Mouse (Mus musculus): ENCODE measurements around the gene Notum. TPM values are rescaled to one million over a fixed set of nuclear protein-coding genes. Genes with fewer than 3 reads are reported as not detected.

The Notum gene
- polyA plus RNA-seq, 1 experiment from 2014 or later, result 1.6 TPM

- no peak for ATAC-seq (ENCODE audit: insufficient number of reproducible peaks, insufficient read depth, low FRiP score, low read depth)
- Histone ChIP-seq H3K9ac (ENCODE audit: low read length) (no peak overlapping the region), H3K4me1 (ENCODE audit: control insufficient read depth in 2 of 2, insufficient read depth in 2 of 2, low read length in 2 of 2) (peaks cover 8 to 15% of the 10 kb centered on the region in 2 experiments; a peak in 3 of 4 replicates), H3K9me3 (ENCODE audit: control insufficient read depth, low read length) (no peaks in the 10 kb centered on the region), H3K27me3 (ENCODE audit: control insufficient read depth, insufficient read depth, low read length) (no peaks in the 10 kb centered on the region), H3K4me2 (ENCODE audit: low read length) (no peak overlapping the region), H3K4me3 (ENCODE audit: control insufficient read depth in 1 of 2, insufficient read depth in 1 of 2, low read depth in 1 of 2, low read length in 2 of 2) (no peak overlapping the region), H3K27ac (replicated peaks in 1 of 2; ENCODE audit: control insufficient read depth in 1 of 2, insufficient read depth in 1 of 2, low read depth in 2 of 2, low read length in 2 of 2) (no peak overlapping the region), H3K36me3 (ENCODE audit: control insufficient read depth, insufficient read depth, low read length) (peaks cover 61% of the 10 kb centered on the region)
- 89% methylated on average over 6 of the region's 6 CpGs for WGBS
Measured at GRCm38 (mm10) chr11:120622805-120623204, 38.2 kb downstream of the Notum start.

GRCm38 (mm10) chr11:120620195-120620594, 40.8 kb downstream of the Notum start:
- Histone ChIP-seq H3K36me3 (ENCODE audit: control insufficient read depth, insufficient read depth, low read length) (peaks cover 51% of the 10 kb centered on the region), H3K4me3 (ENCODE audit: control insufficient read depth in 1 of 2, insufficient read depth in 1 of 2, low read depth in 1 of 2, low read length in 2 of 2) (no peak overlapping the region), H3K27ac (replicated peaks in 1 of 2; ENCODE audit: control insufficient read depth in 1 of 2, insufficient read depth in 1 of 2, low read depth in 2 of 2, low read length in 2 of 2) (no peak overlapping the region), H3K4me1 (ENCODE audit: control insufficient read depth in 2 of 2, insufficient read depth in 2 of 2, low read length in 2 of 2) (peaks cover 10 to 17% of the 10 kb centered on the region in 2 experiments), H3K27me3 (ENCODE audit: control insufficient read depth, insufficient read depth, low read length) (no peaks in the 10 kb centered on the region), H3K4me2 (ENCODE audit: low read length) (no peak overlapping the region), H3K9ac (ENCODE audit: low read length) (no peak overlapping the region), H3K9me3 (ENCODE audit: control insufficient read depth, low read length) (no peaks in the 10 kb centered on the region)
- no peak for ATAC-seq (ENCODE audit: insufficient number of reproducible peaks, insufficient read depth, low FRiP score, low read depth)
- WGBS, result 93% methylated on average over 14 of the region's 14 CpGs

- 93% methylated on average over 25 of the region's 25 CpGs for WGBS
- Histone ChIP-seq H3K4me1 (ENCODE audit: control insufficient read depth in 2 of 2, insufficient read depth in 2 of 2, low read length in 2 of 2) (peaks cover 8 to 11% of the 10 kb centered on the region in 2 experiments), H3K36me3 (ENCODE audit: control insufficient read depth, insufficient read depth, low read length) (peaks cover 61% of the 10 kb centered on the region), H3K9ac (ENCODE audit: low read length) (no peak overlapping the region), H3K27ac (replicated peaks in 1 of 2; ENCODE audit: control insufficient read depth in 1 of 2, insufficient read depth in 1 of 2, low read depth in 2 of 2, low read length in 2 of 2) (no peak overlapping the region), H3K27me3 (ENCODE audit: control insufficient read depth, insufficient read depth, low read length) (no peaks in the 10 kb centered on the region), H3K4me2 (ENCODE audit: low read length) (no peak overlapping the region), H3K4me3 (ENCODE audit: control insufficient read depth in 1 of 2, insufficient read depth in 1 of 2, low read depth in 1 of 2, low read length in 2 of 2) (no peak overlapping the region), H3K9me3 (ENCODE audit: control insufficient read depth, low read length) (no peaks in the 10 kb centered on the region)
- ATAC-seq (ENCODE audit: insufficient number of reproducible peaks, insufficient read depth, low FRiP score, low read depth), result no peak
Measured at GRCm38 (mm10) chr11:120618619-120619535, 42.1 kb downstream of the Notum start.

- Histone ChIP-seq H3K27ac (replicated peaks in 1 of 2; ENCODE audit: control insufficient read depth in 1 of 2, insufficient read depth in 1 of 2, low read depth in 2 of 2, low read length in 2 of 2) (peak within 1 kb of the TSS; percentile 25 to 70; a peak in 1 of 4 replicates), H3K4me2 (ENCODE audit: low read length) (peak within 1 kb of the TSS; percentile 89), H3K9ac (ENCODE audit: low read length) (peak within 1 kb of the TSS; percentile 87), H3K27me3 (ENCODE audit: control insufficient read depth, insufficient read depth, low read length) (no peaks in the 10 kb centered on the region), H3K9me3 (ENCODE audit: control insufficient read depth, low read length) (no peaks in the 10 kb centered on the region), H3K4me1 (ENCODE audit: control insufficient read depth in 2 of 2, insufficient read depth in 2 of 2, low read length in 2 of 2) (peaks cover 8 to 9% of the 10 kb centered on the region in 2 experiments), H3K36me3 (ENCODE audit: control insufficient read depth, insufficient read depth, low read length) (peaks cover 66% of the 10 kb centered on the region), H3K4me3 (ENCODE audit: control insufficient read depth in 1 of 2, insufficient read depth in 1 of 2, low read depth in 1 of 2, low read length in 2 of 2) (peak within 1 kb of the TSS; percentile 73 to 76)
- ATAC-seq (ENCODE audit: insufficient number of reproducible peaks, insufficient read depth, low FRiP score, low read depth), result peak; percentile 90
- 1% methylated on average over 56 of the region's 56 CpGs for WGBS
Measured at GRCm38 (mm10) chr11:120617519-120618112, 43.4 kb downstream of the Notum start, which contains the start of gene Pcyt2. Gene Pcyt2 (minus strand): TSS chr11:120617936.

- H3K9me3 ChIP-seq (ENCODE audit: control insufficient read depth, low read length), result no peaks in the 10 kb centered on the region
- H3K36me3 ChIP-seq (ENCODE audit: control insufficient read depth, insufficient read depth, low read length), result peaks cover 66% of the 10 kb centered on the region
- WGBS, result 32% methylated on average over 4 of the region's 4 CpGs
- peak overlapping the region; percentile 89 for H3K4me2 ChIP-seq (ENCODE audit: low read length)
- peak overlapping the region; percentile 73 to 76 for H3K4me3 ChIP-seq (ENCODE audit: control insufficient read depth in 1 of 2, insufficient read depth in 1 of 2, low read depth in 1 of 2, low read length in 2 of 2)
- H3K9ac ChIP-seq (ENCODE audit: low read length), result peak overlapping the region; percentile 87
- H3K4me1 ChIP-seq (ENCODE audit: control insufficient read depth in 2 of 2, insufficient read depth in 2 of 2, low read length in 2 of 2), result peaks cover 8 to 9% of the 10 kb centered on the region in 2 experiments
- peak overlapping the region in 1 of 2 experiments; percentile 70; a peak in 1 of 4 replicates for H3K27ac ChIP-seq (replicated peaks in 1 of 2; ENCODE audit: control insufficient read depth in 1 of 2, insufficient read depth in 1 of 2, low read depth in 2 of 2, low read length in 2 of 2)
- H3K27me3 ChIP-seq (ENCODE audit: control insufficient read depth, insufficient read depth, low read length), result no peaks in the 10 kb centered on the region
- no peak for ATAC-seq (ENCODE audit: insufficient number of reproducible peaks, insufficient read depth, low FRiP score, low read depth)
Measured at GRCm38 (mm10) chr11:120616617-120617294, 44.2 kb downstream of the Notum start.

- Histone ChIP-seq H3K27ac (replicated peaks in 1 of 2; ENCODE audit: control insufficient read depth in 1 of 2, insufficient read depth in 1 of 2, low read depth in 2 of 2, low read length in 2 of 2) (no peak overlapping the region), H3K9me3 (ENCODE audit: control insufficient read depth, low read length) (no peaks in the 10 kb centered on the region), H3K4me2 (ENCODE audit: low read length) (no peak overlapping the region), H3K27me3 (ENCODE audit: control insufficient read depth, insufficient read depth, low read length) (no peaks in the 10 kb centered on the region), H3K4me3 (ENCODE audit: control insufficient read depth in 1 of 2, insufficient read depth in 1 of 2, low read depth in 1 of 2, low read length in 2 of 2) (no peak overlapping the region), H3K36me3 (ENCODE audit: control insufficient read depth, insufficient read depth, low read length) (peaks cover 68% of the 10 kb centered on the region), H3K4me1 (ENCODE audit: control insufficient read depth in 2 of 2, insufficient read depth in 2 of 2, low read length in 2 of 2) (peaks cover 8 to 9% of the 10 kb centered on the region in 2 experiments), H3K9ac (ENCODE audit: low read length) (no peak overlapping the region)
- ATAC-seq (ENCODE audit: insufficient number of reproducible peaks, insufficient read depth, low FRiP score, low read depth), result no peak
- 89% methylated on average over 11 of the region's 11 CpGs for WGBS
Measured at GRCm38 (mm10) chr11:120615606-120616203, 45.3 kb downstream of the Notum start.

GRCm38 (mm10) chr11:120615167-120615566, 45.8 kb downstream of the Notum start:
- Histone ChIP-seq H3K4me1 (ENCODE audit: control insufficient read depth in 2 of 2, insufficient read depth in 2 of 2, low read length in 2 of 2) (peaks cover 8 to 9% of the 10 kb centered on the region in 2 experiments), H3K9ac (ENCODE audit: low read length) (no peak overlapping the region), H3K9me3 (ENCODE audit: control insufficient read depth, low read length) (no peaks in the 10 kb centered on the region), H3K4me2 (ENCODE audit: low read length) (no peak overlapping the region), H3K27me3 (ENCODE audit: control insufficient read depth, insufficient read depth, low read length) (no peaks in the 10 kb centered on the region), H3K4me3 (ENCODE audit: control insufficient read depth in 1 of 2, insufficient read depth in 1 of 2, low read depth in 1 of 2, low read length in 2 of 2) (no peak overlapping the region), H3K27ac (replicated peaks in 1 of 2; ENCODE audit: control insufficient read depth in 1 of 2, insufficient read depth in 1 of 2, low read depth in 2 of 2, low read length in 2 of 2) (no peak overlapping the region), H3K36me3 (ENCODE audit: control insufficient read depth, insufficient read depth, low read length) (peaks cover 67% of the 10 kb centered on the region)
- no peak for ATAC-seq (ENCODE audit: insufficient number of reproducible peaks, insufficient read depth, low FRiP score, low read depth)
- WGBS, result 91% methylated on average over 6 of the region's 6 CpGs

All from heart, embryonic 14.5 days (tissue).